Mouse (Mus musculus): ENCODE data around the gene Vac14.

Vac14 gene

DNA sequence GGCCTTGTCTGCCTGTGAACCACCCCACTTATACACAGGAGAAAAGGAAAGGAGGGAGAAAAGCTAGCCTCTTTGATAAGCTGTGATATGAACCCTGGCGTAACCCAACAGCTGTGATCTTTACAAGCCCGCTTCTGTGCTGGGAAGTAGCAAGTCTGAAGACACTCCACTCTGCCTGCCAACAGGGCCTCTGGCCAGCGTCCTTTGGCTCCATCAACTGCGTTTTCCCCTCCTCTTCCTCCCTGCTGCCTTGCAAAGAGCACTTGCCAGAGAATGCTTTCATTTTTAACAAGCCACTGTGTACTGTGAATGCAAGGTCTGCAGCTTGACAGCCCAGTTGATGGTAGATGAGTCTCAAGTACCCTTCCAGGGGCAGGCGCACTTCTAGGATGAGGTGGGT is 69.3 kb downstream of the Vac14 start:
- peak; percentile 55 for DNase-seq (ENCODE audit: low spot score)

GRCm38 (mm10) chr8:110689961-110690360 is 71.6 kb downstream of the Vac14 start:
- DNase-seq (ENCODE audit: low spot score), result no peak

DNA sequence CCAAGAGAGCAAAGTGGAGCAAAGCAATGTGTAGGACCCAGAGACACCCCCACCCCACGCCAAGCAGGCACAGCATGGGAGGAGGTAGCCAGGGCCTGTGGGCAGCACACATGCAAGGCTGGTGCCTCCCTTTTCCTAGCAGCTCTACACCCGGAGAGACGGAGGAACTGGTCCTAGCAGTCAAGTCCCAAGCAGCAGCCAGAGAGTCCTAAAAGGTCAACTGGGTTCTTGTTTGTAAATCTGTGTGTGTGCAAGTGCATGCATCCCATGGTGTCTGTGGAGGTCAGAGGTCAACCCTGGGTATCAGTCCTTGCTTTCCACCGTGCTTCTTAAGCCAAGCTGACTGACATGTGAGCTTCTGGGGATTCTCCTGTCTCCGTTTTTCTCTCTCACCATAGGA is 75.8 kb downstream of the Vac14 start:
- no peak for DNase-seq (ENCODE audit: low spot score)

GRCm38 (mm10) chr8:110694826-110695225 is 76.4 kb downstream of the Vac14 start:
- no peak for DNase-seq (ENCODE audit: low spot score)

DNA sequence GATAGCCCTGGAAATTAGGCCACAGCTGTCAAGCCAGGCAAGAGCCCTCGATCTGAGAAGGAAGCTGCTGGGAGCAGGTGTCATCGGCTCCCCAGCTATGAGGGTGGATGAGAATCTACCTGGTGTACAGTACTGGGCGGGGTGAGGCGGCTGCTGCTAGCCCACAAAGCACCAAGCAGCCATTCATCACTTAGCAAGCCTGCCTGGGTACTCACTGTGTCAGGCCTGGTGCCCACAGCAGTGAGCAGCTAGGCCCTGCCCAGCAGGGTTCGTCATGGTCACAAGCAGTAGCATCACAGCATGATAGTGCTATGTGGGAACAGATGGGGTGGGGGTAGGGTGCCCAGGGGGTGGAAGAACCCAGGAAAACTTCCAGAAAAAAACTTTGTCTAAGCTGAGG is 77.0 kb downstream of the Vac14 start:
- DNase-seq (ENCODE audit: low spot score), result no peak

GRCm38 (mm10) chr8:110696051-110696450 is 77.7 kb downstream of the Vac14 start:
- DNase-seq (ENCODE audit: low spot score), result no peak

- no peak for DNase-seq (ENCODE audit: low spot score)
Observed at GRCm38 (mm10) chr8:110697571-110697970, 79.2 kb downstream of the Vac14 start.

- DNase-seq (ENCODE audit: low spot score), result no peak
Observed at GRCm38 (mm10) chr8:110698098-110698497, 79.7 kb downstream of the Vac14 start.

GRCm38 (mm10) chr8:110699501-110699900 is 81.1 kb downstream of the Vac14 start:
- no peak for DNase-seq (ENCODE audit: low spot score)

DNA sequence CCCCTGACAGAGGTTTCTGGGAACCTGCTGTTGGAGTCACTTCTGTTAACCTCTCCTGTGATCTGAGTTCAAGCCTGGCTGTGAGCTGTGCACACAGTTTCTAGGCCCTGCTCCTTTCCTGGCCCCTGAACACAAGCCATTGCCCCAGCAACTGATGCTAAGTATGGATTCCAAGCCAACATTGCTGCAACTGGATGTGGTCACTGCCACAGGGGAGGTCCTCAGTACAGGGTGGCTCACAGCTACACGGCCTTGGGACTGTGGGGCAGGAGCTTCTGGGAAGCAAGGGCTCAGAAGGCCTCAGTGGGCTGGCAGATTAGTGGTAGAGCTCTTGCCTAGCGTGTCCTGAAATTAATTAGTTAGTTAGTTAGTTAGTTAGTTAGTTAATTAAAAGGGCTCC is 82.2 kb downstream of the Vac14 start:
- DNase-seq (ENCODE audit: low spot score), result no peak

DNA sequence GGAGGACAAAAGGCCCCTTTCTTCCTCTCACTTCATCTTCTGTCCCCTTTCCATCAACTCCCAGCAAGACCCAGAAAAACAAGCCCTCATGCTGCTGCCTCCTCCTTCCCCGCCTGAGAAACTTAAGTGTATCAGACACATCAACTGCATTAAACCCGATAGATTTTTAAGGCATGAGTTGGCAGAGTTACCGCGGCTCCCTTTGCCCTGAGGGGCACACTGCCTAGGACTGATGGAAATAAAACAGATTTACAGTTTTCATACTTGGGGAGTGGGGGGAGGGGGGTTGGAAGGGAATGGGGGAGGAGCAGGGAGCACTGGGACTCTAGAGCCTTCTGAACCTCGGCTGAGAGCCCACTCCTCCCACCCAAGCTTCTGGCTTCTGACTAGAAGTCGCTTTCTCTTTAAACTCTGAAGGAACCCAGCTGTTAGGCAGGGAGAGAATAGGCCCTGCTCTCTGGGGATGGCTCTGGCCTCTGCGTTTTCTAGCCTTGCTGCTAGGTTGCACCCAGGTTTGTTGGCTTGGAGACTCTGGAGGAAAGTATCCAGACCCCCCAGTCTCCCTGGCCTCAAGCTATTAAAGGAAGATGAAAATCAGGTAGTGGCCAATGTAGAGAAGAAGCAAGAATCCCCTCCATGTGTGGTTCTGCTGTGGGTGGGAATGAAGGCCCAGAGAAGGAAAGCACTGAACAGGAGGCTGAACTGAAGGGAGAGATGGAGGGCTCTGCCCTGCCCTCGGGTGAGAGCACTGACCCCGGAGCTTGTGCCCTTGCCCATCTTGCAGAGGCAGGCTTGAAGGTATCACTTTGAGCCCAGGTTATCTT is 84.5 kb downstream of the Vac14 start:
- no peak for DNase-seq (ENCODE audit: low spot score)

DNA sequence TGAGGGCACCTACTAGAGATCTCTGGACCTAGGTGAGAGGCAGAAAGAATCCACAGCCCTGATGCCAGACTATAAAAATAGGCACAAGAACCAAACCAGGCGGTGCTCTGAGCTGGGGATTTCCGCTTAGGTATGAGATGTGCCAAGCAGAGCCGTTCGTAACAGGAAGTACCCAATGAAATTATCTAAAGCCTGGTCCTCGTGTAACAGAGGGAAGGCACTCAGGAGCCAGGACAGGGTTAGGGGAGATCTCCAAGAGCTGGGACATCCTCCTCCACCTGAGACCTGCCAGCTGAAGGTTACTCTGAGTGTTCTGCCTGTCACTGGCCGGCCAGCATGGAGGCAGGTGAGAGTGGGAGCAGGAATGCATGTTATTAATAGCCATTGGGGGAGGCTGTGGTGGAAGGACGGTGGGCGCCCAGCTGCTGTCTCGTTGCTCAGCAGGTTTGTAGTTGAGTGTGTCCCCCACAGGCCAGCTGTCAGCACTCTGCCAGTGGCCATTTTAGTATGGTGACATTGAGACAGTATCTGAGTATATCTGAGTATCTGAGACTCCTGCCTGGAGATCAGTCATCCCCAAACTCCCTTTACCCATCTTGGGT is 85.2 kb downstream of the Vac14 start:
- no peak for DNase-seq (ENCODE audit: low spot score)

DNA sequence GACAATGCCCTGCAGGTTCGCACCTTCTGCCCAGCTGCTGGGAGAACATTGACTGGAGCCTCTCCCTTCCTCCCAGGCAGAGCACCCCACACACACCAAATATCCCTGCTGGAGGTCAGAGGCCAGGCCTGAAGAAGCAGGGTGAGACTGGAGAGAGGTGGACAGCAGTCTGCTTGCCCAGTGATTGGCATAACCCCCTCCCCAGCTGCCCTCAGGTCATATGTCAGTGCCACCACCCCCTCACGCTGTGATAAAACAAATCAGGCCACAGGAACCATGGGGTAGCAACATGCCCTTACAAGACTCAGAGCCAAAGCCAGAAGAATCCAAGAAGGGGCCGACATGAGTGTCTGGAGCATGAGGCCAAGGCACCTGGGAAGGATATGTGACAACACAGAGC is 85.7 kb downstream of the Vac14 start:
- no peak for DNase-seq (ENCODE audit: low spot score)

- DNase-seq (ENCODE audit: low spot score), result no peak
Observed at GRCm38 (mm10) chr8:110705391-110706287, 87.3 kb downstream of the Vac14 start.

- no peak for DNase-seq (ENCODE audit: low spot score)
Observed at GRCm38 (mm10) chr8:110706288-110706870, 88.0 kb downstream of the Vac14 start.

DNA sequence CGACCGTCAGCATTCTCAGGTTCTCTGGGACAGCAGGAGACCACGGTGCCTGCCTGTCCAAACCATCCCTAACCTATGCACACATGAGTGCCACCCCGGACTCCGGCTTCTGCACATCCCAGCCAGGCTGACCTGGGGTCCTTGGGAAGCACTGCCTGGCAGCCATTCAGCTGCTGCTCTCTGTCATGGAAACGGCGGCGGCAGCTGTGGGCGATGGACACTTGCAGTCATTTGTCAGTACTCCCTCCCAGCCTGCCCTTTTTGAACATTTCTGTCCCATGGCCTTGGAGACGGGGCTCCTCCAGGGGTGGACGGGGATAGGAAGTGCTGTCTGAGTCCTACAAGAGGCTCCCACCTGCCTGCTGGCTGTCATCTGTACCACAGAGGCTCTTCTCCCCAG is 90.0 kb downstream of the Vac14 start:
- DNase-seq (ENCODE audit: low spot score), result no peak

- no peak for DNase-seq (ENCODE audit: low spot score)
Observed at GRCm38 (mm10) chr8:110710593-110710992, 92.2 kb downstream of the Vac14 start.

DNA sequence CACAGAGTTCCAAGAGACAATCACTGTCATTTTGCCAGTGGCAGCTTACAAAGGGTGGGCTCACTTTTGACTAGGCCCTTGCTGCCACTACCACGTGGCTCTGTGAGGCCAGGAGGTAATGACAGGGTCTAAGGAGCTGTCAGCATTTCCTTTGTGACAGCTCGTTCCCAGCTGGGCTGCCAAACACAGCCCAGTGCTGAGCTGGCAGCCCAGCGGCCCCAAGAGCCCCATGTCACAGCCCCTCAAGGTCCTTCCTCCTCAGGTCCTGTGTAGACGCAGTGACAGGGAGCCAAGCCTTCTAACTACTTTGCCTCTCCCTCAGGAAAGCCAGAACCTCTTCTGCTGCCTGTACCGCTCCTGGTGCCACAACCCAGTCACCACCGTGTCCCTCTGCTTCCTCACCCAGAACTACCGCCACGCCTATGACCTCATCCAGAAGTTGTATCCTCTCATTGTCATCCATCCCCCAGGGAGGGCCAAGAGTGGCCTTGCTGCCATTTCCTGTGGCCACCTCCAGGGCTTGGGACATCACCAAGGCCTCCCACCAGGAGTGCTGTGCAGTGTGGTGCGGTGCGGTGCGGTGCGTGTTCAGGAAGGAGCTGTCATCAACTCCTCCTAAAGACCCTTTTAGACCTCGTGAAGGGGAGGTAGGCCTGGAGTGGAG is 93.0 kb downstream of the Vac14 start:
- no peak for DNase-seq (ENCODE audit: low spot score)

GRCm38 (mm10) chr8:110713073-110713472 is 94.7 kb downstream of the Vac14 start:
- DNase-seq (ENCODE audit: low spot score), result no peak

- DNase-seq (ENCODE audit: low spot score), result no peak
Observed at GRCm38 (mm10) chr8:110714827-110715519, 96.6 kb downstream of the Vac14 start.

DNA sequence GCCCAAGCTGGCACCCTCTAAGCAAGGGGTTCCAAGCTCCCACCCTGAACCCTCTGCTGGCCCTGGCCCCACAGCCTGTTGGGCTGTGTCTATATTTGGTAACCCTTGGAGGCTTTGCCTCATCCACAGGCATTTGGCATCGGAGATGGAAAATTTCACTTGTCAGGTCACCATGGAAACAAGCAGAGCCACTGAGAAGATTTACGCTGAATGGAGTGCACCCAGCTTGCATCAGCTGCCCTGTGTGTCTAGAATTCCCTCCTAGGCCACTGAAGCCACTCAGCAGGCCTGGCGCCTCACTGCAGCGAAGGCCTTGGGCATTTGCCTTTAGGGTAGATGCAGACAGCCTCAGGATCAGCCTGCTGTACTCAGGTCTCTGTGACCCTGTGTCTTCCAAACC is 97.7 kb downstream of the Vac14 start:
- DNase-seq (ENCODE audit: low spot score), result no peak
